Mouse (Mus musculus): ENCODE results near the gene Vsx1. TPM values are rescaled to one million over a fixed set of nuclear protein-coding genes. Genes with fewer than 3 reads are reported as not detected.

Vsx1 gene
- not detected for polyA plus RNA-seq (2015; fragmentation: Illumina TruSeq; extraction: RNeasy Lipid Tissue Mini Kit (QIAGEN cat#74804); ENCODE audit: insufficient read depth, low read depth, low replicate concordance)

GRCm38 (mm10) chr2:150689223-150689800, at the start of gene Vsx1:
Gene Vsx1, minus strand, starts transcription at chr2:150689360.

GRCm38 (mm10) chr2:150667820-150668766, 21.1 kb downstream of the Vsx1 start, which contains the start of gene Acss1:
Gene Acss1, minus strand, starts transcription at chr2:150668500.

Other genes with a start within 250 kb of the Vsx1 start
- gene Zfp442, start 237.9 kb downstream of the Vsx1 start, polyA plus RNA-seq (2015; fragmentation: Illumina TruSeq; extraction: RNeasy Lipid Tissue Mini Kit (QIAGEN cat#74804); ENCODE audit: insufficient read depth, low read depth, low replicate concordance) = 0.28 TPM
- gene Zfp345, start 204.3 kb downstream of the Vsx1 start, polyA plus RNA-seq (2015; fragmentation: Illumina TruSeq; extraction: RNeasy Lipid Tissue Mini Kit (QIAGEN cat#74804); ENCODE audit: insufficient read depth, low read depth, low replicate concordance) = not detected
- gene Cst7, start 118.9 kb downstream of the Vsx1 start, polyA plus RNA-seq (2015; fragmentation: Illumina TruSeq; extraction: RNeasy Lipid Tissue Mini Kit (QIAGEN cat#74804); ENCODE audit: insufficient read depth, low read depth, low replicate concordance) = not detected
- gene Apmap, start 80.8 kb downstream of the Vsx1 start, polyA plus RNA-seq (2015; fragmentation: Illumina TruSeq; extraction: RNeasy Lipid Tissue Mini Kit (QIAGEN cat#74804); ENCODE audit: insufficient read depth, low read depth, low replicate concordance) = 8.3 TPM
- gene Acss1, start 20.9 kb downstream of the Vsx1 start, polyA plus RNA-seq (2015; fragmentation: Illumina TruSeq; extraction: RNeasy Lipid Tissue Mini Kit (QIAGEN cat#74804); ENCODE audit: insufficient read depth, low read depth, low replicate concordance) = 3.0 TPM
- gene Entpd6, start 59.7 kb upstream of the Vsx1 start, polyA plus RNA-seq (2015; fragmentation: Illumina TruSeq; extraction: RNeasy Lipid Tissue Mini Kit (QIAGEN cat#74804); ENCODE audit: insufficient read depth, low read depth, low replicate concordance) = 4.2 TPM
- 15.5 TPM for gene Pygb, start 97.4 kb upstream of the Vsx1 start, polyA plus RNA-seq (2015; fragmentation: Illumina TruSeq; extraction: RNeasy Lipid Tissue Mini Kit (QIAGEN cat#74804); ENCODE audit: insufficient read depth, low read depth, low replicate concordance)
- gene Abhd12, start 215.4 kb upstream of the Vsx1 start, polyA plus RNA-seq (2015; fragmentation: Illumina TruSeq; extraction: RNeasy Lipid Tissue Mini Kit (QIAGEN cat#74804); ENCODE audit: insufficient read depth, low read depth, low replicate concordance) = 15.1 TPM
- not detected for gene Gins1, start 216.0 kb upstream of the Vsx1 start, polyA plus RNA-seq (2015; fragmentation: Illumina TruSeq; extraction: RNeasy Lipid Tissue Mini Kit (QIAGEN cat#74804); ENCODE audit: insufficient read depth, low read depth, low replicate concordance)

All from pancreas, adult 10 weeks (tissue).